Mouse (Mus musculus) fibroblast of lung, adult 2 months (primary cell): Measurements from ENCODE around the gene Ptprq.

Experiments used
- DNase-seq: peaks from one replicate; pipeline ENCODE4 v3.0.0-alpha.2; 2011; ENCODE audit warnings: low read depth

The Ptprq gene

GRCm38 (mm10) chr10:107628104-107628503 lies 91.7 kb downstream of the Ptprq start:
- DNase-seq, result no peak

GRCm38 (mm10) chr10:107626648-107627047 lies 93.2 kb downstream of the Ptprq start:
- no peak for DNase-seq

- no peak for DNase-seq
These were observed 95.6 kb downstream of the Ptprq start for GRCm38 (mm10) chr10:107624211-107624610.

- DNase-seq, result peak; percentile 21
These were observed 104.4 kb downstream of the Ptprq start for GRCm38 (mm10) chr10:107615460-107615859.

GRCm38 (mm10) chr10:107601371-107601770 lies 118.5 kb downstream of the Ptprq start:
- no peak for DNase-seq

GRCm38 (mm10) chr10:107583360-107583759 lies 136.5 kb downstream of the Ptprq start:
- no peak for DNase-seq

- DNase-seq, result no peak
These were observed 150.8 kb downstream of the Ptprq start for GRCm38 (mm10) chr10:107569044-107569443.

- DNase-seq, result no peak
These were observed 151.6 kb downstream of the Ptprq start for GRCm38 (mm10) chr10:107568261-107568660.

- DNase-seq, result no peak
These were observed 157.0 kb downstream of the Ptprq start for GRCm38 (mm10) chr10:107562875-107563274.

- no peak for DNase-seq
These were observed 159.0 kb downstream of the Ptprq start for GRCm38 (mm10) chr10:107560881-107561280.

- DNase-seq, result no peak
These were observed 176.8 kb downstream of the Ptprq start for GRCm38 (mm10) chr10:107543026-107543425.

GRCm38 (mm10) chr10:107528758-107529157 lies 191.1 kb downstream of the Ptprq start:
- no peak for DNase-seq

GRCm38 (mm10) chr10:107519216-107519615 lies 200.6 kb downstream of the Ptprq start:
- DNase-seq, result no peak

- DNase-seq, result no peak
These were observed 203.2 kb downstream of the Ptprq start for GRCm38 (mm10) chr10:107516641-107517040.

- DNase-seq, result no peak
These were observed 205.1 kb downstream of the Ptprq start for GRCm38 (mm10) chr10:107514735-107515134.

GRCm38 (mm10) chr10:107506397-107506796 lies 213.5 kb downstream of the Ptprq start:
- DNase-seq, result no peak

- no peak for DNase-seq
These were observed 216.4 kb downstream of the Ptprq start for GRCm38 (mm10) chr10:107503430-107503829.

- DNase-seq, result no peak
These were observed 217.7 kb downstream of the Ptprq start for GRCm38 (mm10) chr10:107502193-107502592.

- no peak for DNase-seq
These were observed 220.2 kb downstream of the Ptprq start for GRCm38 (mm10) chr10:107499656-107500055.

GRCm38 (mm10) chr10:107496402-107496801 lies 223.4 kb downstream of the Ptprq start:
- no peak for DNase-seq

GRCm38 (mm10) chr10:107494568-107494967 lies 225.3 kb downstream of the Ptprq start, which contains the start of gene Myf6:
Gene Myf6 (minus strand): TSS chr10:107494737.
- no peak for DNase-seq

- DNase-seq, result no peak
These were observed 226.0 kb downstream of the Ptprq start for GRCm38 (mm10) chr10:107493580-107494474.

GRCm38 (mm10) chr10:107492867-107493579 lies 226.8 kb downstream of the Ptprq start:
- no peak for DNase-seq
